Mouse (Mus musculus): ENCODE measurements around the gene Rps27l. TPM values are rescaled to one million over a fixed set of nuclear protein-coding genes. Genes with fewer than 3 reads are reported as not detected.

Gene Rps27l
- polyA plus RNA-seq, 1 experiment from 2014 or later = 702 TPM

DNA sequence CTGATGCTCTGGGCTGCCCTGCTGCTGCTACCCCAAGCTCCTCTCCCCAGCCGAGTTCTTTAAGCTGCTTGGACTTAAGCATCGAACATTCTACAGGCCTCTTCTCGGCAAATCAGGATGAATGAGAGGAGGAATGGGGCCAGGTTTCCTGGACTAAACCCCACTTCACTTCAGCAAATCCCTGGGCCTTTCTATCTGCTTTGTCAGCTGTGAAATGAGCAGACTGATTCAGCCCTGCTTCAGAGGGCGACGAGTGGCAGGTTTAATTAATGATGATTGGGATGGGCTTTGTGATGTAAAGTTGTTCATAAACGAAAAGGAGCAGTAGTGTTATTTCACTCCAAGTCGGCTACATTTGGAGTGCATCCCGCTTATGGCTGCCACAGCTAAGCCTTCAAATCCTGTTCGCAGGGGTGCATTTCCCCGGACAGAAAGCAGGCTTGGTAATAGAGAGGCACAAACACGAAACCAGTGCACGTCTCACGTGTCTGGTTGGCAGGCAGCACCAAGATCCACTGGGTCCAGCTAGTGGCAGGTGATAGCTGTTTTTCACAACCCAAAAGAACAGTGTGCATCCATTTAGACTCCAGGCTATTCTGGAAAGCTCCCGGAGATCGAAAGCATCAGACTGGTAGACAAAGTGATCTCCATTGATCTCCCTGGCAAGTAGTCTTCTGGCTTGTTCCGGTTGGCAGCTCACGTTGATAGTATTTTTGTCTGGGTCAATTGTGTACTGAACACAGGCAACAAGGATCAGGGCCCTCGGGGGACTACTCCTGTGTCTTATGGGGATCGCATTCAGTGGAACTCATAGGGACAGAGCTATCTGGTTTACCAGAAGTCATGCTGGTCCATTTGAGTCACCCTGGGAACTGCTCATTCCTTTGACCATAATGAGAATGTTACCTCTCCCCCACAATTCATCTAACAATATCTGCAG lies 11.7 kb upstream of the Rps27l start:
- ATAC-seq (ENCODE audit: low FRiP score) = 0 out of 2 replicates have a peak, but pooled peaks have one; percentile 38
- H3K27ac ChIP-seq (ENCODE audit: low read depth, low read length) = no peak overlapping the region; the same call in 1 of the 2 replicates
- H3K4me1 ChIP-seq (ENCODE audit: control insufficient read depth, insufficient read depth, low read length) = peaks cover 5% of the 10 kb centered on the region; the same call in 1 of the 2 replicates
- peak; percentile 90 for DNase-seq (ENCODE audit: low spot score, missing footprints)
- no peaks in the 10 kb centered on the region for H3K27me3 ChIP-seq (ENCODE audit: control insufficient read depth, insufficient read depth, low read length)
- H3K9ac ChIP-seq (ENCODE audit: low read length) = no peak overlapping the region
- peak overlapping the region; percentile 12; the same call in 1 of the 2 replicates for H3K4me2 ChIP-seq
- no peak overlapping the region for H3K4me3 ChIP-seq (ENCODE audit: low read depth, low read length)
- 22% methylated on average over 19 of the region's 19 CpGs for WGBS
- no peaks in the 10 kb centered on the region for H3K9me3 ChIP-seq (ENCODE audit: control insufficient read depth, low read length)
- H3K36me3 ChIP-seq (ENCODE audit: control insufficient read depth, insufficient read depth, low read length) = no peaks in the 10 kb centered on the region

DNA sequence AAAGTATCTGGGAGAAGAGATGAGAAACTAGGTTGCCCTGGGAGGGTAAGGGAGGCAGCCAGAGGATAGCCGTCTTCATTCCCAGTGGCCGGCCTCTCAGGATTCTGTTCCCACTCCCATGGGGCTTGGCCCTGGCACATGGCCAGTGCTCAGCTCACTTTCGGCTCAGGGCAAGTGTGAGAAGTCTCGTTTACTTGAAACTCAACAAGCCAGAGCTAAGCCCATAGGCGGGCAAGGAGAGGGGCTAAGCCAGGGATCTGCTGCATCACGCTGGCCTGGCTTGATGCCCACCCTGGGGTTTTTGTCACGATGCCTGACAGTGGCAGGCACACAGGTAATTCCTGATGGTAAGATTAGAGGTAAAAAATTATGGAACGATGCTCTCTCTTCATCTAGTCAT lies 8.4 kb upstream of the Rps27l start:
- H3K27ac ChIP-seq (ENCODE audit: low read depth, low read length) = no peak overlapping the region
- ATAC-seq (ENCODE audit: low FRiP score) = no peak
- peaks cover 5% of the 10 kb centered on the region; the same call in 1 of the 2 replicates for H3K4me1 ChIP-seq (ENCODE audit: control insufficient read depth, insufficient read depth, low read length)
- no peak overlapping the region for H3K4me2 ChIP-seq
- no peak overlapping the region for H3K4me3 ChIP-seq (ENCODE audit: low read depth, low read length)
- H3K36me3 ChIP-seq (ENCODE audit: control insufficient read depth, insufficient read depth, low read length) = no peaks in the 10 kb centered on the region
- H3K9ac ChIP-seq (ENCODE audit: low read length) = no peak overlapping the region
- no peaks in the 10 kb centered on the region for H3K27me3 ChIP-seq (ENCODE audit: control insufficient read depth, insufficient read depth, low read length)
- no peaks in the 10 kb centered on the region for H3K9me3 ChIP-seq (ENCODE audit: control insufficient read depth, low read length)
- DNase-seq (ENCODE audit: low spot score, missing footprints) = no peak
- 82% methylated on average over 8 of the region's 8 CpGs for WGBS

DNA sequence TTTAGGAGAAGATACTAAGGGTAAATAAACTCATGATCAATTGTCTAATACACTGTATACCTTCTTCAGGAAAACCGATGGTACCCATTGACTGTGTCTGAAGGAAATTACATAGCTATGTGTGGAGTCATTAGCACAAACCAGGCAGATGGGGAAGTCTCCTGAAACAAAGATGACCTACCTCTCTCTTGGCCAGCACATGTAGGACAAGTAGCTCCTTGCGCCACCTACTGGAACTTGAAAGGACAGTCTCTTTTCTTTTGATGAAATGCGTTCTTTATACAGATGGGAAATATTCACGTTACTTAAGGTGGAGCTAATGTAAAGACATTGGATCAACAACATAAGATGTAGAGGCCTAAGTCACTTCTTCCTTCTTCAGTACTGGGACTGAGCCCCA lies 7.0 kb upstream of the Rps27l start:
- H3K27me3 ChIP-seq (ENCODE audit: control insufficient read depth, insufficient read depth, low read length) = no peaks in the 10 kb centered on the region
- H3K9me3 ChIP-seq (ENCODE audit: control insufficient read depth, low read length) = no peaks in the 10 kb centered on the region
- no peak overlapping the region for H3K9ac ChIP-seq (ENCODE audit: low read length)
- no peaks in the 10 kb centered on the region; the same call in 1 of the 2 replicates for H3K4me1 ChIP-seq (ENCODE audit: control insufficient read depth, insufficient read depth, low read length)
- H3K4me3 ChIP-seq (ENCODE audit: low read depth, low read length) = no peak overlapping the region
- H3K36me3 ChIP-seq (ENCODE audit: control insufficient read depth, insufficient read depth, low read length) = no peaks in the 10 kb centered on the region
- ATAC-seq (ENCODE audit: low FRiP score) = peak; percentile 42; the same call in 1 of the 2 replicates
- H3K4me2 ChIP-seq = no peak overlapping the region
- DNase-seq (ENCODE audit: low spot score, missing footprints) = no peak
- H3K27ac ChIP-seq (ENCODE audit: low read depth, low read length) = no peak overlapping the region
- 11% methylated on average over 4 of the region's 4 CpGs for WGBS

DNA sequence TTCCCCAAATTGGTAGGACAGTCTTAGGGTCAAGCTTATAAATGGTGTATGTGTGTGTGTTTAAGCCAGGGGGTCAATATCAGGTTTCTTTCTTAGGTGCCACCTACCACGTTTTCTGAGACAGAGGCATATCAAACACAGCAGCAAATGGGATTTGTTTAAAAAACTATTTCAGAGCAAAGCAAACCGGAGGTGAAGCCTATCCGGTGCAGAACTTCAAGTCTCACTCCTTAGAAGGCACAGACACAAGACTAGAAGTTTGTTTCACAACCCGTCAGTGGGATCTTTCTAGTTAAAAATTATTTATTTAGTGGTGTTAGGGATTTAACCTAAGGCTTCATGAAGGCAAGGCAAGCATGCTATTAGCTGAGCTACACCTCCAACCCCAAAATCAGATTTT lies 725 bp upstream of the Rps27l start:
- WGBS = 28% methylated on average over 4 of the region's 4 CpGs
- Histone ChIP-seq H3K27me3 (ENCODE audit: control insufficient read depth, insufficient read depth, low read length) (no peaks in the 10 kb centered on the region), H3K27ac (ENCODE audit: low read depth, low read length) (peak overlapping the region; percentile 93), H3K4me2 (peak overlapping the region; percentile 69), H3K4me3 (ENCODE audit: low read depth, low read length) (peak overlapping the region; percentile 82), H3K9ac (ENCODE audit: low read length) (peak overlapping the region; percentile 89), H3K4me1 (ENCODE audit: control insufficient read depth, insufficient read depth, low read length) (peaks cover 8% of the 10 kb centered on the region), H3K9me3 (ENCODE audit: control insufficient read depth, low read length) (no peaks in the 10 kb centered on the region), H3K36me3 (ENCODE audit: control insufficient read depth, insufficient read depth, low read length) (no peaks in the 10 kb centered on the region)
- DNase-seq (ENCODE audit: low spot score, missing footprints) (peak; percentile 90), ATAC-seq (ENCODE audit: low FRiP score) (no peak)

DNA sequence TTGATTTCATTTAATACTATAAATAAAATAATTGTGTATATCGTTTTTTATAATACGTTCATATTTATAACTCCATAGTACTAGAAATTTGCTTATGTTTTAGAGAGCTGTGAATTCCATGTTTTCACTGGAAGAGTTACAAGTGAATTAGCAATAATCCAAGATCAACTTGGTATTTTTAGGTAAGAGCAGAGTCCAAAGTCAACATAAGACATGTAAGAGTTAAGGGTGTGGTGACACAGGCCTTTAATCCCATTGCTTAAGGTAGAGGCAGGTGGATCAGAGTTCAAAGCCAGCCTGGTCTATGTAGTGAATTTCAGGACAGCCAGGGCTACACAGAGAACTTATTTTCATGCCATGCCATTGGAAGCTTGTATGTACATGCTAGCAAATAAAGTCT lies 2.6 kb downstream of the Rps27l start:
- Histone ChIP-seq H3K36me3 (ENCODE audit: control insufficient read depth, insufficient read depth, low read length) (no peaks in the 10 kb centered on the region), H3K9me3 (ENCODE audit: control insufficient read depth, low read length) (no peaks in the 10 kb centered on the region), H3K27me3 (ENCODE audit: control insufficient read depth, insufficient read depth, low read length) (no peaks in the 10 kb centered on the region), H3K4me3 (ENCODE audit: low read depth, low read length) (no peak overlapping the region), H3K27ac (ENCODE audit: low read depth, low read length) (no peak overlapping the region), H3K4me2 (no peak overlapping the region), H3K4me1 (ENCODE audit: control insufficient read depth, insufficient read depth, low read length) (peaks cover 8% of the 10 kb centered on the region), H3K9ac (ENCODE audit: low read length) (no peak overlapping the region)
- WGBS = 93% methylated on average over 2 of the region's 2 CpGs
- DNase-seq (ENCODE audit: low spot score, missing footprints) = no peak
- ATAC-seq (ENCODE audit: low FRiP score) = no peak

DNA sequence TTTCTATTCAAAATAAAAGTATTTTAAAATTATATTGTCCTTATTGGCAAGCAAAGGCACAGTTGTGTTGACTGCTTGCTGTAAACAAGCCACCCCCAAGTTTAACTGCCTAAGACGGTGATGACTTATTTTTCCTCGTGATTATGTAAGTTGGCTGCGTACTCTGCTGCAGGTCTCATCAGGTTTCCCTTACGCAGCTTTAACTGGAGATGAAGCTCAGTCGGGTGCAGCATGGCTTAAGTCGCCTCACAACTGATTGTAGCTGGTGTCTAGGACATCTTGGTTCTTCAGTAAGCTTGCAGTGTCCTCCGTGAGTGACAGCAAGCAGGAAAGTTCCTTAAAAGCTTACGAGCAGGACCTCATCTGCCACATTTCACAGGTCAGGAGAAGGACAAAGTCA lies 6.4 kb downstream of the Rps27l start:
- H3K36me3 ChIP-seq (ENCODE audit: control insufficient read depth, insufficient read depth, low read length) = no peaks in the 10 kb centered on the region
- no peaks in the 10 kb centered on the region for H3K9me3 ChIP-seq (ENCODE audit: control insufficient read depth, low read length)
- H3K27ac ChIP-seq (ENCODE audit: low read depth, low read length) = no peak overlapping the region
- no peak overlapping the region for H3K4me3 ChIP-seq (ENCODE audit: low read depth, low read length)
- no peaks in the 10 kb centered on the region for H3K4me1 ChIP-seq (ENCODE audit: control insufficient read depth, insufficient read depth, low read length)
- DNase-seq (ENCODE audit: low spot score, missing footprints) (no peak), ATAC-seq (ENCODE audit: low FRiP score) (no peak)
- no peak overlapping the region for H3K4me2 ChIP-seq
- WGBS = 81% methylated on average over 8 of the region's 8 CpGs
- H3K27me3 ChIP-seq (ENCODE audit: control insufficient read depth, insufficient read depth, low read length) = no peaks in the 10 kb centered on the region
- no peak overlapping the region for H3K9ac ChIP-seq (ENCODE audit: low read length)

DNA sequence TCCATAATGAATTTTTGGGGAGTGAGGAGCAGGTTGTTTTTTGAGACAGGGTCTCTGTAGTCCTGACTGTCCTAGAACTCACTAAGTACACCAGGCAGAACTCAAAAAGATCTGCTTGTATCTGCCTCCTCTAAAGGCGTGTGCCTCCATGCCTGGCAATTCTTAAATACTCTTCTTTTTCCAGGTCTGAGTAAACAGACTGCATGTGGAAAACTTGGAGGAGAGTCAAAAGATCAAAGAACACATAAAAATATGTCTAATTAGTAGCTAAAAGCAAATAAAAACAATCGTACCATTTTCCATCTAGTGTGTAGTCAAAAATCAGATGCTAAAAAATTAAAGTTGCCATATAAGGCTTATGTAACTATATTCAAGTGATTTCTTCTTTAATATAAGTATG lies 7.0 kb downstream of the Rps27l start:
- Histone ChIP-seq H3K27me3 (ENCODE audit: control insufficient read depth, insufficient read depth, low read length) (no peaks in the 10 kb centered on the region), H3K9ac (ENCODE audit: low read length) (no peak overlapping the region), H3K9me3 (ENCODE audit: control insufficient read depth, low read length) (no peaks in the 10 kb centered on the region), H3K27ac (ENCODE audit: low read depth, low read length) (no peak overlapping the region), H3K36me3 (ENCODE audit: control insufficient read depth, insufficient read depth, low read length) (no peaks in the 10 kb centered on the region), H3K4me2 (no peak overlapping the region), H3K4me1 (ENCODE audit: control insufficient read depth, insufficient read depth, low read length) (no peaks in the 10 kb centered on the region), H3K4me3 (ENCODE audit: low read depth, low read length) (no peak overlapping the region)
- DNase-seq (ENCODE audit: low spot score, missing footprints) (no peak), ATAC-seq (ENCODE audit: low FRiP score) (no peak)
- 86% methylated on average over 2 of the region's 2 CpGs for WGBS

DNA sequence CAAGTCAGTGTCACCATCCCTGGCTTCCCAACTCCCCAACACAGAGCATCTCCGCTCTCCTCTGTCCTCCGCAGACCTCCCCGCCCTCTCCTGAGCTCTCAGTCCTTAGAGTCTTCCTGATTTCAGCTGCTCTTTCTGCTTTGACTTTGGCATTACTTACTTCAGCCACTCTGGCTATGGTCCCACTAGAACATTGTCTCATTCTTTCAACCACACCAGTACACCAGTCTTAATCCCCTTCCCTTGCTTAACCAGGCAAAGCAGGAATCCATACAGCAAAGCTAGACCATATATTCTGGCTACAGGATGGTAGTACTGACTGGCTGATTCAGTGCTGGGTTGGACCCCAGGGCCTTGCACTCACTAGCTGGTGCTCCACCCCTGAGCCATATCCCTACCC lies 11.6 kb downstream of the Rps27l start:
- no peak for ATAC-seq (ENCODE audit: low FRiP score)
- Histone ChIP-seq H3K4me2 (no peak overlapping the region), H3K27ac (ENCODE audit: low read depth, low read length) (no peak overlapping the region), H3K27me3 (ENCODE audit: control insufficient read depth, insufficient read depth, low read length) (no peaks in the 10 kb centered on the region), H3K36me3 (ENCODE audit: control insufficient read depth, insufficient read depth, low read length) (no peaks in the 10 kb centered on the region), H3K4me3 (ENCODE audit: low read depth, low read length) (no peak overlapping the region), H3K9ac (ENCODE audit: low read length) (no peak overlapping the region), H3K4me1 (ENCODE audit: control insufficient read depth, insufficient read depth, low read length) (no peaks in the 10 kb centered on the region), H3K9me3 (ENCODE audit: control insufficient read depth, low read length) (no peaks in the 10 kb centered on the region)
- 80% methylated on average over 3 of the region's 3 CpGs for WGBS
- no peak for DNase-seq (ENCODE audit: low spot score, missing footprints)

DNA sequence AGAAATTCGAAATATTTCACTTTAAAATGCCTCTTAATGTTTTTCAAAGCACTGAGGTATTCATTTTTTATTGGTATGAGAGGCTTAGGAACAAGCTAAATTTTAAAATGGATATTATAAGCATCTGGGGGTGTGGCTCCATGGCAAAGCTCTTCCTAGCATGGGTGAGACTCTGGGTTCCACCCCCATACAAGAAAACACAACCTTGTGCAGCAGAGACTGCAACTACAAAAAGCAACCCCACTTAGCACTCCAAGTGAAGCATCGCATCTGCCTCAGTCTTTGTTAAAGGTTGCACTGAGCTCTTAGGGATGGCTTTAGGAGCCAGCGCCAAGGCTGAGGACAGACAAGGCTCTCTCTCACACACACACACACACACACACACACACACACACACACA lies 15.6 kb downstream of the Rps27l start:
- no peak for DNase-seq (ENCODE audit: low spot score, missing footprints)
- no peak for ATAC-seq (ENCODE audit: low FRiP score)

More for the DNA sequence above, 15.6 kb downstream of the Rps27l start:
- no peaks in the 10 kb centered on the region for H3K27me3 ChIP-seq (ENCODE audit: control insufficient read depth, insufficient read depth, low read length)
- H3K4me2 ChIP-seq = no peak overlapping the region
- H3K27ac ChIP-seq (ENCODE audit: low read depth, low read length) = no peak overlapping the region
- H3K36me3 ChIP-seq (ENCODE audit: control insufficient read depth, insufficient read depth, low read length) = no peaks in the 10 kb centered on the region
- H3K4me3 ChIP-seq (ENCODE audit: low read depth, low read length) = no peak overlapping the region
- whole genome bisulfite sequencing = 77% methylated on average over 3 of the region's 3 CpGs
- no peaks in the 10 kb centered on the region for H3K4me1 ChIP-seq (ENCODE audit: control insufficient read depth, insufficient read depth, low read length)
- H3K9ac ChIP-seq (ENCODE audit: low read length) = no peak overlapping the region
- no peaks in the 10 kb centered on the region for H3K9me3 ChIP-seq (ENCODE audit: control insufficient read depth, low read length)
